Mouse (Mus musculus) left cerebral cortex, postnatal 10 days (tissue): ENCODE data around the gene Baiap2l1. TPM values are rescaled to one million over a fixed set of nuclear protein-coding genes. Genes with fewer than 3 reads are reported as not detected.

Experiments used
- DNase-seq, 2 experiments: peaks; one replicate each; pipeline ENCODE4 v3.0.0; 2021 to 2022; ENCODE audit warnings: low spot score in 2 of 2, mixed read lengths in 1 of 2; ENCODE audit errors: extremely low spot score in 1 of 2
- intact Hi-C: fragments of 180-260 bp; cut with DNase I; formaldehyde crosslinking; loops from one replicate; pipeline ENCODE4 v1.15.1; 2025
- total RNA-seq, 2 experiments: library from RNA; stranded (reverse); gene quantifications; 2 replicates each; pipeline ENCODE4 v1.2.3; 2021

Baiap2l1 gene
- total RNA-seq, 2 experiments from 2014 or later, result 0.30 to 0.41 TPM

DNA sequence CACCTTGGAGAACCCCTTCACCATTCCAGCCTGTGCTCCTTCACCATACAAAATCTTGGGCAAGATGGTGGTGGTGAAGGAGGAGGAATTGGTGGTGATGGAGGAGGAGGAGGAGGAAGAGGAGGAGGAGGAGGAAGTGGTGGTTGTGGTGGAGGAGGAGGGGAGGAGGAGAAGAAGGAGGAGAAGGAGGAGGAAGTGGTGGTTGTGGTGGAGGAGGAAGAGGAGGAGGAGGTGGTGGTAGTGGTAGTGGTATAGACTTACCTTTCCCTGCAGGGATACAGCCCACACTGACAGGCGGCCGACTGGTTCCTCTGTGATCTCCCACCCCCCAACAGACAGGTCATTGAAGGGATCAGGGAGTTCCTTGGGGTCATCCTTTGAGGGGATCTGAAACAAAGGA is 141.9 kb downstream of the Baiap2l1 start:
- intact Hi-C loops, result no loop called here
- no peak for DNase-seq

Other genes with a start within 250 kb of the Baiap2l1 start
- gene Bhlha15, start 167.8 kb downstream of the Baiap2l1 start, total RNA-seq, result under 1 TPM; 0.32 to 0.43 TPM
- 10 to 100 TPM; 81.4 to 83.7 TPM for gene Tecpr1, start 134.5 kb downstream of the Baiap2l1 start, total RNA-seq
- 10 to 100 TPM; 58.7 to 60.6 TPM for gene Bri3, start 113.7 kb downstream of the Baiap2l1 start, total RNA-seq
- 10 to 100 TPM; 30.5 to 33.5 TPM for gene Nptx2, start 187.8 kb upstream of the Baiap2l1 start, total RNA-seq